Mouse (Mus musculus) midbrain, postnatal 0 days (tissue): ENCODE results near the gene Aqr. TPM values are rescaled to one million over a fixed set of nuclear protein-coding genes. Genes with fewer than 3 reads are reported as not detected.

Experiments
- ATAC-seq: fragments of 200-750 bp; cut with Nextera tagmentation; 2 replicates; pipeline ENCODE4 v1.8.0; 2017; ENCODE audit warnings: moderate number of reproducible peaks, mild to moderate bottlenecking, moderate TSS enrichment, moderate library complexity; ENCODE audit not compliant: low FRiP score
- DNase-seq: peaks from one replicate; pipeline ENCODE4 v3.0.0-alpha.2; 2015; ENCODE audit warnings: low spot score
- H3K27ac ChIP-seq: fragments of 300-500 bp; sonication (generic); 2 replicates; pipeline ENCODE4 v1.5.1; 2014; ENCODE audit warnings: low read depth, mild to moderate bottlenecking, low read length, mixed read lengths
- H3K27me3 ChIP-seq: fragments of 300-500 bp; sonication (generic); 2 replicates; pipeline ENCODE4 v1.6.1; 2014; ENCODE audit warnings: low read length, control low read depth, mixed read lengths; ENCODE audit not compliant: insufficient read depth
- H3K36me3 ChIP-seq: fragments of 300-500 bp; sonication (generic); 2 replicates; pipeline ENCODE4 v1.6.1; 2014; ENCODE audit warnings: low read length, control low read depth, mixed read lengths; ENCODE audit not compliant: insufficient read depth
- H3K4me1 ChIP-seq: fragments of 300-500 bp; sonication (generic); 2 replicates; pipeline ENCODE4 v1.6.1; 2014; ENCODE audit warnings: mild to moderate bottlenecking, control low read depth, antibody characterized with exemption, low read length, mixed read lengths; ENCODE audit not compliant: insufficient read depth
- H3K4me2 ChIP-seq: fragments of 300-500 bp; sonication (generic); 2 replicates; pipeline ENCODE4 v1.6.1; 2014; ENCODE audit warnings: low read depth, mild to moderate bottlenecking, low read length, mixed read lengths; ENCODE audit not compliant: poor library complexity, severe bottlenecking
- H3K4me3 ChIP-seq: fragments of 300-500 bp; sonication (generic); 2 replicates; pipeline ENCODE4 v1.5.1; 2014; ENCODE audit warnings: low read depth, mild to moderate bottlenecking, low read length, moderate library complexity
- H3K9ac ChIP-seq: fragments of 300-500 bp; sonication (generic); replicated peaks from 2 replicates; pipeline ENCODE4 v1.6.1; 2014; ENCODE audit warnings: mild to moderate bottlenecking, low read length, moderate library complexity, mixed read lengths; ENCODE audit not compliant: poor library complexity, severe bottlenecking
- H3K9me3 ChIP-seq: fragments of 300-500 bp; sonication (generic); 2 replicates; pipeline ENCODE4 v1.6.1; 2016; ENCODE audit warnings: low read length, control low read depth
- CTCF ChIP-seq: IDR thresholded peaks from 2 replicates; pipeline ENCODE4 v1.5.1; 2016; ENCODE audit warnings: antibody characterized with exemption, mild to moderate bottlenecking
- WGBS: fragments of 180-500 bp; shearing (Covaris S2); extraction: QIAGEN DNeasy Blood & Tissue Kit; methylation state at CpG from one replicate; pipeline ENCODE4 v1.1.7; 2014; 5-methylcytosine and 5-hydroxymethylcytosine counted together
- polyA plus RNA-seq: library from polyadenylated mRNA; unstranded; fragments of >200 nt; fragmentation: Nextera tagmentation; extraction: Ambion mirVana; gene quantifications from 2 replicates; pipeline ENCODE4 v1.2.1, GENCODE M21; 2015
- total RNA-seq: library from RNA; depleted of rRNA; stranded (reverse); fragments of >200 nt; gene quantifications from 2 replicates; pipeline ENCODE4 v1.2.3, GENCODE M21; 2014

The Aqr gene
- total and polyA plus RNA-seq, 2 experiments from 2014 or later, result 27.3 to 28.2 TPM

DNA sequence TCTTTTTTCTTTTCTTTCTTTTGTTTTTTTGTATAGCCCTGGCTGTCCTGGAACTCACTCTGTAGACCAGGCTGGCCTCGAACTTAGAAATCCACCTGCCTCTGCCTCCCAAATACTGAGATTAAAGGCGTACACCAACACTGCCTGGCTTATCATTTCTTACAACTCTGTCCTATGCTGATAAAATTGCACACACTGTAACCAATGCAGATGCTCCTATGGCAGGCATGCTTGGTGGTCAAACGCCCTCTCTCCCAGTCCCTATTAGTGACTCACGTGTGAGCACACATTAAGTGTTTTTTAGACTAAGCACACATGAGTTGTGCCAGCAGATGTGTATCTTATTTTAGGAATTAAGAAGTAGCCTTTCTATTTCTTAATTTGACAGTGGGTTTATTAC is 53.5 kb downstream of the Aqr start:
- H3K4me1 ChIP-seq, result no peaks in the 10 kb centered on the region
- ATAC-seq, result no peak
- H3K27ac ChIP-seq, result no peak overlapping the region
- H3K4me2 ChIP-seq, result no peak overlapping the region
- peaks cover 41% of the 10 kb centered on the region for H3K36me3 ChIP-seq
- no peaks in the 10 kb centered on the region for H3K9me3 ChIP-seq
- no peak overlapping the region for H3K9ac ChIP-seq
- WGBS, result 95% methylated on average over 4 of the region's 4 CpGs
- H3K4me3 ChIP-seq, result no peak overlapping the region
- H3K27me3 ChIP-seq, result no peaks in the 10 kb centered on the region
- DNase-seq, result no peak
- TF ChIP-seq CTCF, result no peak

DNA sequence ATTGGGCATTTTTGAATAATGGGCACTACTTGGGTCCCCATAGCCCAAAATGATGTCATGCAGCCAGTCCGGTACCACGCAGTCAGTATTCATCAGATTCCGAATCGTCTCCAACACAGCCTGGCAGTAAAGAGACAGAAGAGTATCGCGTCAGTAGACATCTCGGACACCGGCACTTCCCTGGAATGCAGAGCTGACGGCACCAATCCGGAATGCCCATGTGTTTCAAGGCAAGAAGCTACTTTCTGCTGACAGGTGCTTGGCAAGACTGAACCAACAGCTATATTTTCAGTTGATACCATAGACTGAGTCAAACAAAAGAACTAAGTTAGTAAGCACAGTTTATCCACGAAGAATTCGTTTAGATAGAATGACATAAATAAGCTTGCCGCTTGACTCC is 56.2 kb downstream of the Aqr start:
- no peak for TF ChIP-seq CTCF
- Histone ChIP-seq H3K9me3 (no peaks in the 10 kb centered on the region), H3K9ac (no peak overlapping the region), H3K4me3 (no peak overlapping the region), H3K4me2 (no peak overlapping the region), H3K27ac (no peak overlapping the region), H3K36me3 (peaks cover 49% of the 10 kb centered on the region), H3K27me3 (no peaks in the 10 kb centered on the region), H3K4me1 (no peaks in the 10 kb centered on the region)
- WGBS, result 97% methylated on average over 13 of the region's 13 CpGs
- no peak for DNase-seq
- no peak for ATAC-seq

DNA sequence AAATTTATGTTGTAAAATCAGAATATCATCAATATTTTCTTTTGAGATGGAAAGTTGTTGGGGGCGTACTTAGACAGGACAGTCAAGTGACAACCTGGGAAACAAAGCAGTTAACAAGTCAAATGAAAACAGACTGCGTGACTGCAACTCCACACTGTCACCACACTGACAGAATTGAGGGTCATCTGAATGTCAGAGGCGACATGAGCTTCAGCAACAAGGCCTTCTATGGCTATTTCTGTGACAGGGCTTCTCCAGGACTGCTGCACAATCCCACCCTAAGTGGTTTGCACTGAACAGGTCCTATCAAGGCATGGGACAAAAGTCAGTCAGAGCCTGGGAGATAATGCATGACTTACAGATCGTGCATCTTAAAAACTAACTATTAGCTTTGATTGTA is 63.5 kb downstream of the Aqr start:
- Histone ChIP-seq H3K4me2 (no peak overlapping the region), H3K27me3 (no peaks in the 10 kb centered on the region), H3K27ac (no peak overlapping the region), H3K9me3 (no peaks in the 10 kb centered on the region), H3K36me3 (peaks cover 34% of the 10 kb centered on the region), H3K9ac (no peak overlapping the region), H3K4me3 (no peak overlapping the region), H3K4me1 (no peaks in the 10 kb centered on the region)
- DNase-seq (no peak), ATAC-seq (no peak)
- WGBS, result 97% methylated on average over 4 of the region's 4 CpGs
- TF ChIP-seq CTCF, result no peak

DNA sequence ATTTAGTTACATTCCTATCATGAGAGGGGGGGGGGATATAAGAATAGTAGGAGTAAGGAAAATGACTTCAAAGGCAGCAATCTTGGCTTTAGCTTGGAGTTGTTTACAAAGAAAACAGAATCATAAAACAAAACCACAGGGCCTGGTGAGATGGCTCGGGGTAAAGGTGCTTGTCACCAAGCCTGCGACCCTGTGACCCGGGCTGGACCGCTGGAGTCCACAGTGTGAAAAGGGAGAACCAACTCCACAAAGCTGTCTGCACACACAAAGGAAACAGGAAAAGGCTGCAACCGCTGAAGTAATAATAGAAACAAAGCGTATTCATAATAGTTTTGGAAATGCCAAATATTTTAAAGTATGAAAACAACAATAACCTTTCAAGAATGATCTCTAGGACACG is 67.4 kb downstream of the Aqr start:
- H3K9ac ChIP-seq, result no peak overlapping the region
- H3K27ac ChIP-seq, result no peak overlapping the region
- H3K9me3 ChIP-seq, result no peaks in the 10 kb centered on the region
- H3K4me1 ChIP-seq, result no peaks in the 10 kb centered on the region
- 79% methylated on average over 7 of the region's 7 CpGs for WGBS
- DNase-seq, result no peak
- H3K4me3 ChIP-seq, result no peak overlapping the region
- peaks cover 27% of the 10 kb centered on the region for H3K36me3 ChIP-seq
- TF ChIP-seq CTCF, result no peak
- H3K27me3 ChIP-seq, result no peaks in the 10 kb centered on the region
- ATAC-seq, result no peak
- H3K4me2 ChIP-seq, result no peak overlapping the region

DNA sequence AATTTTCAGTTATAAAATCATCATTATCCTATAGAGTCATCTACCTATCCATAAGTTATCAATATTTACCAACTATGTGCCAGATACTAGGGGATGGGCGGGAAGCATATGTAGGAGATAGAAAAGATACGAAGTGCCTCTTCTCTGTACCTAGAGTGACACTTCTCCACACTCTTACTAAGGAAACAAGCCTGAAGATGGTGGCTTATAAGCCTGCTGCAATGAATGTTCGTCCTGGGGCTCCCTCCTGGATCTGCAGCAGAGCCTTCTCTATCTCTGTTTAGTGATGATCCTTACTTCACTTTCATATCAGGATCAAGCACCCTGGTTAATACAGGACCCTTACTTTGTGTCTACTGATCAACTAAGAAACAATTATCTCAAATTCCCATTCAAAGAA is 69.2 kb downstream of the Aqr start:
- Histone ChIP-seq H3K9me3 (no peaks in the 10 kb centered on the region), H3K27ac (no peak overlapping the region), H3K4me2 (no peak overlapping the region), H3K36me3 (peaks cover 35% of the 10 kb centered on the region), H3K4me3 (no peak overlapping the region), H3K9ac (no peak overlapping the region), H3K27me3 (no peaks in the 10 kb centered on the region), H3K4me1 (no peaks in the 10 kb centered on the region)
- no peak for ATAC-seq
- TF ChIP-seq CTCF, result no peak
- no peak for DNase-seq
- 95% methylated on average over 3 of the region's 3 CpGs for WGBS

DNA sequence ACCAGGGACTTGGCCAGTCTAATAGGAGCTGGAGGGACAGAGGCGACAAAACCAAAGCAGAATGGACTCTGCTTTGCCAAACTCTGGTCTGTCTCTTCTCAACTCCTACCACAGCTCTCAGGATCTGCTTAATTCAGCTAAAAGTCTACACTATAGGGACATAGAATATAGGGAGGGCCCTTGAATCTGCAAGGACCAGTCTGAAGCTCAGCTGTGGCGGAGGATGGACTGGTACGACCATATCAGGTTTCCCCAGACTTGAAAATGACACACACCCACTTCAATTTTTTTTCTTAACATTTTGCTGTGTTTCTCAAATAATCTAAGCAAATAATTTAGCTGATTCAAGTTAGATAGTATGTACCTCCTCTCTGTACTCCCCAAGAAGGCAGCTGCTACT is 69.6 kb downstream of the Aqr start:
- Histone ChIP-seq H3K9me3 (no peaks in the 10 kb centered on the region), H3K9ac (no peak overlapping the region), H3K27me3 (no peaks in the 10 kb centered on the region), H3K4me2 (no peak overlapping the region), H3K4me1 (no peaks in the 10 kb centered on the region), H3K36me3 (peaks cover 38% of the 10 kb centered on the region), H3K27ac (no peak overlapping the region), H3K4me3 (no peak overlapping the region)
- 100% methylated on average over 3 of the region's 3 CpGs for WGBS
- ATAC-seq, result no peak
- DNase-seq, result no peak
- TF ChIP-seq CTCF, result no peak
